Mouse (Mus musculus): ENCODE data around the gene Gm49601. TPM values are rescaled to one million over a fixed set of nuclear protein-coding genes. Genes with fewer than 3 reads are reported as not detected.

Gene Gm49601
- total RNA-seq (2012; rRNA removed) = 0.71 and 1.4 TPM in 2 replicates
- total RNA-seq (2014; rRNA removed) = not detected in 2 replicates
- polyA plus RNA-seq (2012; ENCODE audit: insufficient read length, low read depth) = 0.46 TPM in 1 of 2 replicates, not detected in the other

DNA sequence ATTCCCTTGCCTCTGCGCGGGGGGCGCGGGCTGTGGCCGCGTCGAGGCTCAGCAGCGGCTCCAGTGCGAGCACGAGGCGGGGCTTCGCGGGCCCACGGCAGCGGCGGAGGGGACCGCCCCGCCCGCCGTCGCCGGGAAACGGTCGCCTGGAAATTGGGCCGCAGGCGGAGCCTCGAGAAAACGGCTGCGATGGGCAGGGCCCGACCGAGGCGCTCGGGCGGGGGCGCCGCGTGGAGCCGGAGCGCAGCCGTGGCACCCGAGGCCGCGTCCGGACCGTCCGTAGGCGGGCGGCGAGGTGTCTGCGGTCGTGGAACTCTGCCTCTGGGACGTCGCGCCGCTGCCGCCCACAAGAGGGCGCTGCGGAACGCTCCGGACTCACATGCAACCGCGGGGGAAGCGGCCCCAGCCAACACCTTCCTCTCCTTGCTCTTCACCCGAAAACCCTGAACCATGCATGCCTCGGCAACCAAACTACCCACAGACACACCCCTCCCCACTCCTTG, at the start of gene Gm49601:
TSS of gene Gm49601 (minus strand) at position 52 of the 503 bp plus-strand sequence.
- Histone ChIP-seq H3K4me3 (replicated peaks in 1 of 3; ENCODE audit: low read depth in 2 of 3, low read length in 2 of 3, poor library complexity in 1 of 3) (peak within 1 kb of the TSS in 2 of 3 experiments; percentile 36 to 41), H3K79me2 (replicated peaks; ENCODE audit: control insufficient read depth, extremely low read depth, insufficient read depth, poor library complexity, severe bottlenecking) (no peaks in the 10 kb centered on the region), H3K9ac (ENCODE audit: insufficient read depth, low read depth) (no peak within 1 kb of the TSS), H3K27me3 (replicated peaks) (peaks cover 97% of the 10 kb centered on the region), H3K4me2 (ENCODE audit: insufficient read depth, low read depth, poor library complexity, severe bottlenecking) (peak within 1 kb of the TSS; percentile 57), H3K36me3 (replicated peaks in 1 of 2; ENCODE audit: control insufficient read depth in 1 of 2, insufficient read depth in 1 of 2, low read length in 1 of 2) (no peaks in the 10 kb centered on the region), H3K27ac (ENCODE audit: insufficient read depth, low read depth) (no peak within 1 kb of the TSS), H3K4me1 (ENCODE audit: control insufficient read depth in 1 of 2, insufficient read depth in 2 of 2) (peaks cover 5 to 28% of the 10 kb centered on the region in 2 experiments; a peak in 3 of 4 replicates), H3K9me3 (replicated peaks; ENCODE audit: low read length) (peaks cover 3% of the 10 kb centered on the region)
- dilution Hi-C loops (cut with MboI; ENCODE audit: extremely low pct_ligation_motif_present, extremely low pct_unique_long_range_greater_than_20kb, low sequenced_read_pairs) = no loop called here
- TF ChIP-seq MAZ (IDR thresholded peaks at IDR 0.05; ENCODE audit: low read depth, low read length) (peak; percentile 82), SMC3 (IDR thresholded peaks at IDR 0.05; ENCODE audit: low read depth, low read length) (peak; percentile 76), JUN (IDR thresholded peaks at IDR 0.05; ENCODE audit: insufficient read depth, low read depth, low read length) (no peak), CTCF (conservative IDR thresholded peaks at IDR 0.05 in 1 of 2, IDR thresholded peaks at IDR 0.05 in 1 of 2; ENCODE audit: low read depth in 2 of 2, low read length in 2 of 2) (peak; percentile 14 to 96; a peak in 2 of 4 replicates), UBTF (IDR thresholded peaks at IDR 0.05; ENCODE audit: low read depth, low read length) (peak; percentile 97), MEF2A (IDR thresholded peaks at IDR 0.05; ENCODE audit: borderline replicate concordance, low read depth, low read length) (peak; percentile 65; the same call in 1 of the 2 replicates), JUND (conservative IDR thresholded peaks at IDR 0.05; ENCODE audit: low read depth, low read length) (no peak), BHLHE40 (IDR thresholded peaks at IDR 0.05; ENCODE audit: low read depth, low read length) (peak; percentile 67), MYC (IDR thresholded peaks at IDR 0.05; ENCODE audit: low read depth, low read length) (peak; percentile 77), POLR2A (IDR thresholded peaks at IDR 0.05; ENCODE audit: low read depth, low read length) (peak; percentile 28; the same call in 1 of the 2 replicates), E2F4 (IDR thresholded peaks at IDR 0.05; ENCODE audit: insufficient replicate concordance, low read depth, low read length) (no peak), MAX (IDR thresholded peaks at IDR 0.05; ENCODE audit: low read length) (peak; percentile 92), PAX5 (IDR thresholded peaks at IDR 0.05; ENCODE audit: low read length) (no peak), ZC3H11A (IDR thresholded peaks at IDR 0.05; ENCODE audit: low read depth, low read length) (peak; percentile 24; the same call in 1 of the 2 replicates), USF2 (conservative IDR thresholded peaks at IDR 0.05; ENCODE audit: low read depth, low read length) (no peak), GABPA (IDR thresholded peaks at IDR 0.05; ENCODE audit: insufficient replicate concordance, low read depth, low read length) (no peak), MXI1 (IDR thresholded peaks at IDR 0.05; ENCODE audit: low read depth, low read length) (peak; percentile 44; the same call in 1 of the 2 replicates), CHD2 (IDR thresholded peaks at IDR 0.05; ENCODE audit: low read length) (peak; percentile 47; the same call in 1 of the 2 replicates), ZNF384 (IDR thresholded peaks at IDR 0.05; ENCODE audit: low read depth, low read length) (no peak), EP300 (IDR thresholded peaks at IDR 0.05; ENCODE audit: low read length) (0 out of 2 replicates have a peak, but pooled peaks have one; percentile 18), ELF1 (IDR thresholded peaks at IDR 0.05; ENCODE audit: low read depth, low read length) (peak; percentile 55; the same call in 1 of the 2 replicates), ETS1 (conservative IDR thresholded peaks at IDR 0.05; ENCODE audit: low read depth, low read length) (no peak), HCFC1 (IDR thresholded peaks at IDR 0.05; ENCODE audit: low read depth, low read length) (peak; percentile 37), SIN3A (IDR thresholded peaks at IDR 0.05; ENCODE audit: low read length) (0 out of 2 replicates have a peak, but pooled peaks have one; percentile 63), TBP (conservative IDR thresholded peaks at IDR 0.05; ENCODE audit: low read depth, low read length) (no peak), ZMIZ1 (IDR thresholded peaks at IDR 0.05; ENCODE audit: low read depth, low read length) (no peak; the same call in 1 of the 2 replicates), NRF1 (IDR thresholded peaks at IDR 0.05; ENCODE audit: low read depth, low read length) (no peak; the same call in 1 of the 2 replicates), NELFE (IDR thresholded peaks at IDR 0.05; ENCODE audit: low read depth, low read length) (peak; percentile 51; the same call in 1 of the 2 replicates), USF1 (IDR thresholded peaks at IDR 0.05; ENCODE audit: low read depth, low read length) (no peak), RAD21 (IDR thresholded peaks at IDR 0.05; ENCODE audit: low read depth, low read length) (peak; percentile 74), MAFK (IDR thresholded peaks at IDR 0.05; ENCODE audit: insufficient replicate concordance, low read length) (no peak), IRF4 (IDR thresholded peaks at IDR 0.05; ENCODE audit: low read depth, low read length) (peak; percentile 64), CHD1 (IDR thresholded peaks at IDR 0.05; ENCODE audit: low read depth, low read length) (no peak), POLR2AphosphoS2 (IDR thresholded peaks at IDR 0.05; ENCODE audit: low read depth, low read length) (no peak), TCF12 (IDR thresholded peaks at IDR 0.05; ENCODE audit: low read depth, low read length) (0 out of 2 replicates have a peak, but pooled peaks have one; percentile 50), ZKSCAN1 (IDR thresholded peaks at IDR 0.05; ENCODE audit: borderline replicate concordance, low read depth, low read length) (no peak), RCOR1 (conservative IDR thresholded peaks at IDR 0.05; ENCODE audit: low read depth, low read length) (0 out of 2 replicates have a peak, but pooled peaks have one; percentile 46), KAT2A (IDR thresholded peaks at IDR 0.05; ENCODE audit: insufficient replicate concordance, low read length) (no peak)
- in situ Hi-C loops (cut with MboI; ENCODE audit: low pct_ligation_motif_present, low pct_unique_long_range_greater_than_20kb, low sequenced_read_pairs) = no loop called here
- peak; percentile 78 for DNase-seq (ENCODE audit: extremely low read depth)

Data from CH12.LX (cell line).